Mouse (Mus musculus) lung, postnatal 0 days (tissue): ENCODE results near the gene Pirt. TPM values are rescaled to one million over a fixed set of nuclear protein-coding genes. Genes with fewer than 3 reads are reported as not detected.

Experiments
- ATAC-seq: fragments of 200-750 bp; cut with Nextera tagmentation; 2 replicates; pipeline ENCODE4 v1.8.0; 2017; ENCODE audit warnings: moderate library complexity
- DNase-seq: peaks from one replicate; pipeline ENCODE4 v3.0.0-alpha.2; 2016; ENCODE audit warnings: low spot score
- H3K27ac ChIP-seq: fragments of 300-500 bp; sonication (generic); 2 replicates; pipeline ENCODE4 v1.5.1; 2014; ENCODE audit warnings: antibody characterized with exemption, mild to moderate bottlenecking, low read length, mixed read lengths
- H3K27me3 ChIP-seq: fragments of 300-500 bp; sonication (generic); replicated peaks from 2 replicates; pipeline ENCODE4 v1.6.1; 2014; ENCODE audit warnings: low read length, mixed read lengths; ENCODE audit not compliant: insufficient read depth
- H3K36me3 ChIP-seq: fragments of 300-500 bp; sonication (generic); 2 replicates; pipeline ENCODE4 v1.6.1; 2014; ENCODE audit warnings: low read length, mixed read lengths; ENCODE audit not compliant: insufficient read depth
- H3K4me1 ChIP-seq: fragments of 300-500 bp; sonication (generic); 2 replicates; pipeline ENCODE4 v1.6.1; 2014; ENCODE audit warnings: antibody characterized with exemption, low read depth, low read length, mixed read lengths; ENCODE audit not compliant: insufficient read depth
- H3K4me2 ChIP-seq: fragments of 300-500 bp; sonication (generic); replicated peaks from 2 replicates; pipeline ENCODE4 v1.6.1; 2014; ENCODE audit warnings: low read depth, mild to moderate bottlenecking, low read length, moderate library complexity, mixed read lengths
- H3K4me3 ChIP-seq: fragments of 300-500 bp; sonication (generic); 2 replicates; pipeline ENCODE4 v1.5.1; 2014; ENCODE audit warnings: low read depth, low read length
- H3K9ac ChIP-seq: fragments of 300-500 bp; sonication (generic); replicated peaks from 2 replicates; pipeline ENCODE4 v1.6.1; 2014; ENCODE audit warnings: low read depth, mild to moderate bottlenecking
- H3K9me3 ChIP-seq: fragments of 300-500 bp; sonication (generic); 2 replicates; pipeline ENCODE4 v1.6.1; 2016; ENCODE audit warnings: low read length, mixed read lengths
- CTCF ChIP-seq: IDR thresholded peaks from 2 replicates; pipeline ENCODE4 v1.5.1; 2016; ENCODE audit warnings: antibody characterized with exemption, mild to moderate bottlenecking
- EP300 ChIP-seq: IDR thresholded peaks from 2 replicates; pipeline ENCODE4 v1.6.1; 2016; ENCODE audit warnings: antibody characterized with exemption, mild to moderate bottlenecking, control low read depth
- WGBS: fragments of 180-500 bp; shearing (Covaris S2); extraction: QIAGEN DNeasy Blood & Tissue Kit; methylation state at CpG from one replicate; pipeline ENCODE4 v1.1.7; 2014; 5-methylcytosine and 5-hydroxymethylcytosine counted together
- polyA plus RNA-seq: library from polyadenylated mRNA; unstranded; fragments of >200 nt; fragmentation: Nextera tagmentation; extraction: Ambion mirVana; gene quantifications from 2 replicates; pipeline ENCODE4 v1.2.1, GENCODE M21; 2015

Pirt gene
- polyA plus RNA-seq = 1.8 and 1.9 TPM in 2 replicates

DNA sequence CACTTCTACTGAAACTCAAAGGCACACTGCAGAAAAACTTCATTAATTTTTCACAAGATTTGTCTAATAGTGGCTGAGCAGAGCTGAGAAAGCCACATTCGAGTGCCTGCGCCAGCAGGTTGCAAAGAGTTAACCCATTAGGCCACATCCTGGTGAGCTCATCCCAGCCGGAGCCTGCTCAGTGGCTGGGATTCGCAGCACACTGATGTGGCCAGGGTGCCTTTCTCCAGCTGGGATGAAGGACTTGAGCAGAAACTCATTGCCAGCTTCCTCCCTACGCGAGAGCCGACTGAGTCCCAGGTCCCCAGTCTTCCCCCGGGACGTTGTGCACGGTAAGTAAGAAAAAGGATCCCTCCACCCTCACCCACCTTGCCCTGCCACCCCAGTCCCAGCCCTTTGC is at the start of gene Pirt:
TSS of gene Pirt (plus strand) at position 171 of the 400 bp plus-strand sequence.
- no peak for ATAC-seq
- no peak within 1 kb of the TSS for H3K4me2 ChIP-seq
- DNase-seq = no peak

GRCm38 (mm10) chr11:66871701-66872100 is 40.1 kb upstream of the Pirt start:
- Histone ChIP-seq H3K9me3 (no peaks in the 10 kb centered on the region), H3K27me3 (no peaks in the 10 kb centered on the region), H3K27ac (no peak overlapping the region), H3K4me2 (no peak overlapping the region), H3K4me3 (no peak overlapping the region), H3K4me1 (no peaks in the 10 kb centered on the region), H3K36me3 (no peaks in the 10 kb centered on the region), H3K9ac (no peak overlapping the region)
- 15% methylated on average over 5 of the region's 5 CpGs for WGBS
- ATAC-seq (no peak), DNase-seq (peak; percentile 72)
- peak; percentile 75 for TF ChIP-seq CTCF
- TF ChIP-seq EP300 = no peak

More for the DNA sequence above, at the start of gene Pirt:
- Histone ChIP-seq H3K27me3 (no peaks in the 10 kb centered on the region), H3K4me3 (no peak within 1 kb of the TSS), H3K36me3 (no peaks in the 10 kb centered on the region), H3K9me3 (no peaks in the 10 kb centered on the region), H3K27ac (no peak within 1 kb of the TSS), H3K4me1 (no peaks in the 10 kb centered on the region), H3K9ac (no peak within 1 kb of the TSS)
- TF ChIP-seq EP300 (no peak), CTCF (no peak)
- WGBS = 40% methylated on average over 10 of the region's 10 CpGs

DNA sequence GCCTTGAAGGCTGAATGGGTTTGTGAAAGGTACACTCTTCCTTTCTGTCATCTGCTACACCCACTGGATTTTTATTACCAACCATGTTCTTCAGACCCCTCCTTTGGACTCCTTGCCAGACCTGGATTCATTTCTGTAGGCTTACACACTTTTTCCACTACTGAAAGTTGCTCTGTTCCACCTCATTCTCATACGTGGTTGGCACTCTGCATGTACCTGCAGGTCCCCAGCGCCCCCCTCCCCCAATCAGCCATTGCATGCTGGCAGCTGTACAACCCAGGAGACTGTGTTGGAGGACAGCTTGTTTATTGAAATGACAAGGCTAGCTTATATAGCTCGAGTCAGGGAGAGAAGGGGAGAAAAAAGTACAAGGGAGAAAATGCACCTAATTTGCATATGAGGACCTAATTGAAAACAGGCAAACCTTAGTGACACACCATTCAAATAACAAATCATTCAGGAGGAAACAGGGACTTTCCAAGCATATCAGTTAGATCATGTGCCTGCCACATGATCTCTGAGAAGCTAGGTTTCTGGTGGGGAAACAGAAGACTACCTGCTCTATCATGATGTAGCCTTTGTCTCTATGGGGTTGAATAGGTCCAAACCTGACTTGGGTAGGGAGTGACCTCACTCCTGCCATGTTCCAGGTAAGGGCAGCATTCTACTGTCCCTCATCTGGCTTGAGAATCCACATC is 38.9 kb upstream of the Pirt start:
- ATAC-seq (no peak), DNase-seq (no peak)
- Histone ChIP-seq H3K36me3 (no peaks in the 10 kb centered on the region), H3K27ac (no peak overlapping the region), H3K9me3 (no peaks in the 10 kb centered on the region), H3K4me2 (no peak overlapping the region), H3K9ac (no peak overlapping the region), H3K4me3 (no peak overlapping the region), H3K27me3 (no peaks in the 10 kb centered on the region), H3K4me1 (no peaks in the 10 kb centered on the region)
- TF ChIP-seq EP300 (no peak), CTCF (no peak)
- WGBS = 36% methylated on average over 3 of the region's 3 CpGs

DNA sequence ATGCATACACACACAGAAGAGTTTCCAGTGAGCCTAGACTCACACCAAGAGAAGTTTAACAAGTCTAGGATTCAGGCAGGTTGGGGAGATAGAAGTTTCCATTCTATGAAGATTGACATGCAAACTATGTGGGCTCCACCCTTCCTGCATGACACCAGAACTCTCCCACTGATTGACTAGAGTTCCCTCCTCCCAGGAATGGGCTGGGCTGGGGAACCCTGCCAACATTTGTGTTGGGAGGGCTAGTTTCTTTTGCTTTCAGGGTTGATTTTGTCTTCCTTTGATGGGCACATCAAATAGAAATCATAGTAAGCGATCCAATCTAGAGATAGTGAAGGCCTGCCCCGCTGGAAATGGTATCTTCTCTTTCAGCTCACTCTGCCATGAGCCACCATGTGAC is 30.5 kb upstream of the Pirt start:
- peak; percentile 37; the same call in 1 of the 2 replicates for ATAC-seq
- no peak for TF ChIP-seq EP300
- no peak for TF ChIP-seq CTCF
- Histone ChIP-seq H3K27me3 (no peaks in the 10 kb centered on the region), H3K4me1 (peaks cover 5% of the 10 kb centered on the region; the same call in 1 of the 2 replicates), H3K9ac (no peak overlapping the region), H3K9me3 (no peaks in the 10 kb centered on the region), H3K36me3 (no peaks in the 10 kb centered on the region), H3K4me2 (no peak overlapping the region), H3K4me3 (no peak overlapping the region), H3K27ac (peak overlapping the region; percentile 72; the same call in 1 of the 2 replicates)
- peak; percentile 38 for DNase-seq
- WGBS = 63% methylated on average over 2 of the region's 2 CpGs

DNA sequence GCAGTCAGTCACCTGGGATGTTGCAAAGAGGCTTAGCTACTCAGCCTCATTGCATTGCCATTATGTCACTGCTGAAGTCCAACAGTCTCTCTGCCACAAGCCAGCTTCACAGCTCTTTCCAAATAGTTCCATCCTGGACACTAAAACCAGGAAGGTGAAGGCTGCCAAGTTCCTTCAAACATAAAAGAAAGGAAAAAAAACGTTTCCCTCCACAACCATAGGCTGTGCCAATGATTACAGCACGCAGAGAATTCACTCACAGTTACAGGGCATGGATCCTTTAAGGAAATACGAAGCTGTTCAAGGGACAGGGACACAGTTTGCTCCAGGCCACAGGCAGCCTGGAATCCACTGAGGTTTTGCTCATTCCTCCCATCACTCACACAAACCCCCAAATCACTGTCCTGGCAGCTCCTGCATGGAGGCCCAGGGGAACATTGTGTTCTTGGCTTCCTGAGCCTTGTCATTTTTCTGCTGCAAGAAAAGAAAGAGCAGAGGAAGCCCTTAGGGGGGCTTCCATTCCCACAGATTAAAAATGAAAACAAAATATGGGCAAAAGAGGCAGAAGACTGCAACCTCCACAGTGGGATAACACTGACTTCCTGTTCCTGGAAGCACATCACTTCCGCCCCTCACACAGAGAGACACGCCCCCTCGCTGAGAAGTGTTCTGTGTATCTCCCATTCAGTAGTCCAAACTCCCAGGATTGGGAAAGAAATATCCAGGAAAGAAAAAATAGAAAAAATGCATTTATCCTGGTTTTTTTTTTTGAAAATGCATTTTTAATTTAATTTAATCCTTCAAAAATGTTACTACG is 29.3 kb upstream of the Pirt start:
- WGBS = 63% methylated on average over 7 of the region's 7 CpGs
- no peak overlapping the region for H3K9ac ChIP-seq
- H3K36me3 ChIP-seq = no peaks in the 10 kb centered on the region
- peak; percentile 84 for DNase-seq
- no peak overlapping the region for H3K4me3 ChIP-seq
- H3K27me3 ChIP-seq = no peaks in the 10 kb centered on the region
- no peaks in the 10 kb centered on the region for H3K9me3 ChIP-seq
- peak; percentile 91 for ATAC-seq
- no peak overlapping the region for H3K4me2 ChIP-seq
- H3K4me1 ChIP-seq = peaks cover 5% of the 10 kb centered on the region; the same call in 1 of the 2 replicates
- no peak for TF ChIP-seq CTCF
- peak; percentile 69 for TF ChIP-seq EP300
- H3K27ac ChIP-seq = peak overlapping the region; percentile 72

DNA sequence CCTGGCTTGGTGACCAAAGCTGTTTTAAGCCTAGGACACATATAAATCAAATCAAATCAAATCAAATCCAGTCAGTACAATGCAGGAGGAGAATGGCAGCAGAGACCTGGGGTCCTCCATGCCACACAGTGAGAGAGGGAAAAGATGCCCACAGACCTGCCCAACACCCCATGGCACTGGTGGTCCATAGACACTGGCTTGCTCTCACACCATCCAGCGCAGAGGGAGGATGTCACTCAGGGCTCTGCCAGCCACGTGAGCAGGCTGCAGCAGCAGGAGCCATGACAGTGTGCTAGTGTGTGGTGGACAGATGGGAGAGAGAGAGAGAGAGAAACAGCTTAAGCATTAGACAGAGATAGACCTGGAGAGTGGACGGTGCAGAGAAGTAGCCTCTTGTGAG is 19.2 kb upstream of the Pirt start:
- no peaks in the 10 kb centered on the region for H3K27me3 ChIP-seq
- H3K36me3 ChIP-seq = no peaks in the 10 kb centered on the region
- 80% methylated on average over 3 of the region's 3 CpGs for WGBS

More for the DNA sequence above, 19.2 kb upstream of the Pirt start:
- no peak overlapping the region for H3K27ac ChIP-seq
- no peak overlapping the region for H3K4me3 ChIP-seq
- H3K4me2 ChIP-seq = no peak overlapping the region
- H3K9me3 ChIP-seq = no peaks in the 10 kb centered on the region
- TF ChIP-seq CTCF (no peak), EP300 (no peak)
- H3K4me1 ChIP-seq = no peaks in the 10 kb centered on the region
- H3K9ac ChIP-seq = no peak overlapping the region
- no peak for ATAC-seq
- no peak for DNase-seq
